Comparison of ENCODE assay signal across 8 mouse cellular contexts in the genomic region with DNA sequence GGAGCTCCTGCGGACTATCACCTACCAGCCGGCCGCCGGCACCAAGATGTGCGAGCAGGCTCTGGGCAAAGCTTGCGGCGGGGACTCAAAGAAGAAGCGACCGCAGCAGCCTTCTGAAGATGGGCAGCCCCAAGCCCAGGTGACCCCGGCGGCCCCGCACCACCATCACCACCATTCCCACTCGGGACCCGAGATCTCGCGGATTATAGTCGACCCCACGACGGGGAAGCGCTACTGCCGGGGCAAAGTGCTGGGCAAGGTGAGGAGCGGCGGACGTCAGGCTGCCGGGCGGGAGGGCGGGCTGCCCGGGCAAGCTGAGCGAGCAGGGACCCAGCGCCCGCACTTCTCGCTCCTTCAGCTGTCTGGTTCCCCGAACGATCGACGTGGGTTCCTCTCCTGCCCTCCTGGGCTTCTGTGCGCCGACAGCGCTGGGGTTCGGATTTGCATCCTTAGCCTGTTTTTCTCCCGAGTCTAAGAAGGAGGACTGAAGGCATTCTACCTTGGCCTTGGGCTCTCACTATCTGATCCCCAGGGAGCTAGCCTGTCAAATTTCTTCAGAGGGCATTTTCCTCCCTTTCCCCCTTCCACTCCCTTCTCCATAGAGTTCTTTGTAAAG. TPM values are rescaled to one million over a fixed set of nuclear protein-coding genes. Genes with fewer than 3 reads are reported as not detected.
DNase-seq lines count a peak whose midpoint lies in the region; ATAC-seq and TF ChIP-seq lines count a peak whose summit lies in the region.

No protein-coding gene starts in this region.

- peak overlapping the region; percentile 62 for H3K4me3 ChIP-seq in bone marrow, adult 2 months (replicated peaks; ENCODE audit: control insufficient read depth, low read depth, low read length)
- H3K4me3 ChIP-seq in forebrain, postnatal 0 days (ENCODE audit: low read depth, low read length): peak overlapping the region; percentile 85
- peak overlapping the region; percentile 60 for H3K4me3 ChIP-seq in neural tube, embryonic 15.5 days (replicated peaks)

- peaks cover 28% of the 10 kb centered on the region for H3K36me3 ChIP-seq in forebrain, postnatal 0 days (ENCODE audit: insufficient read depth)
- H3K36me3 ChIP-seq in neural tube, embryonic 15.5 days: peaks cover 29% of the 10 kb centered on the region

- peak overlapping the region; percentile 99 for H3K9ac ChIP-seq in forebrain, postnatal 0 days
- peak overlapping the region; percentile 77 for H3K9ac ChIP-seq in neural tube, embryonic 15.5 days (replicated peaks)

- DNase-seq in lung, adult 18-20 months: peak; percentile 20 to 41
- no peak for DNase-seq in lung, postnatal 25 days (ENCODE audit: low spot score)
- peak; percentile 77 for DNase-seq in forebrain, postnatal 0 days
- peak; percentile 12 for DNase-seq in liver
- DNase-seq in urinary bladder, adult 2 months (ENCODE audit: low spot score): no peak
- no peak for DNase-seq in B cell, adult 2 months

- H3K9me3 ChIP-seq in forebrain, postnatal 0 days (ENCODE audit: low read length): no peaks in the 10 kb centered on the region
- no peaks in the 10 kb centered on the region for H3K9me3 ChIP-seq in neural tube, embryonic 15.5 days (replicated peaks)

- TF ChIP-seq POLR2A in bone marrow, adult 2 months (IDR thresholded peaks at IDR 0.05; ENCODE audit: borderline replicate concordance, control insufficient read depth, low read depth, low read length): no peak

- no peak overlapping the region for H3K27ac ChIP-seq in bone marrow, adult 2 months (ENCODE audit: control insufficient read depth, insufficient read depth, low read depth, low read length, poor library complexity)
- peak overlapping the region; percentile 96 for H3K27ac ChIP-seq in forebrain, postnatal 0 days (ENCODE audit: low read depth, low read length)
- peak overlapping the region; percentile 92 for H3K27ac ChIP-seq in neural tube, embryonic 15.5 days (replicated peaks)

- peak; percentile 23 for ATAC-seq in forebrain, postnatal 0 days
- ATAC-seq in neural tube, embryonic 15.5 days (ENCODE audit: low FRiP score): peak; percentile 46; the same call in 1 of the 2 replicates

- no peaks in the 10 kb centered on the region; the same call in 1 of the 2 replicates for H3K4me1 ChIP-seq in bone marrow, adult 2 months (ENCODE audit: control insufficient read depth, insufficient read depth, low read length)
- H3K4me1 ChIP-seq in forebrain, postnatal 0 days (ENCODE audit: insufficient read depth): no peaks in the 10 kb centered on the region
- peaks cover 21% of the 10 kb centered on the region for H3K4me1 ChIP-seq in neural tube, embryonic 15.5 days

- H3K27me3 ChIP-seq in forebrain, postnatal 0 days (ENCODE audit: insufficient read depth, low read length): no peaks in the 10 kb centered on the region
- H3K27me3 ChIP-seq in neural tube, embryonic 15.5 days (replicated peaks): no peaks in the 10 kb centered on the region

- WGBS in bone marrow, adult 2 months: 2% methylated on average over 41 of the region's 41 CpGs
- 1% methylated on average over 41 of the region's 41 CpGs for WGBS in forebrain, postnatal 0 days
- WGBS in neural tube, embryonic 15.5 days: under 1% methylated on average over 41 of the region's 41 CpGs

- TF ChIP-seq CTCF in bone marrow, adult 2 months (IDR thresholded peaks at IDR 0.05; ENCODE audit: control insufficient read depth, insufficient read depth, low read length): no peak
- TF ChIP-seq CTCF in forebrain, postnatal 0 days (IDR thresholded peaks at IDR 0.05; ENCODE audit: low read depth): no peak

- H3K4me2 ChIP-seq in forebrain, postnatal 0 days (ENCODE audit: low read depth): peak overlapping the region; percentile 99
- H3K4me2 ChIP-seq in neural tube, embryonic 15.5 days: peak overlapping the region; percentile 99

RNA-seq across cellular contexts. Expression of a gene that starts 0.4 kb away (rescaled TPM):
- 3.4 and 14.4 TPM in 2 replicates for polyA plus RNA-seq in bone marrow, adult 2 months (2011; ENCODE audit: insufficient read depth, insufficient read length, low replicate concordance, missing spikeins)
- total RNA-seq in forebrain, postnatal 0 days (2014; rRNA removed): 257 and 310 TPM in 2 replicates
- polyA plus RNA-seq in forebrain, postnatal 0 days (2015; fragmentation: Nextera tagmentation; extraction: Ambion mirVana): 217 and 222 TPM in 2 replicates
- 104 and 125 TPM in 2 replicates for polyA plus RNA-seq in neural tube, embryonic 15.5 days (2015; fragmentation: Nextera tagmentation; extraction: Ambion mirVana)
- 27.9 and 28.3 TPM in 2 replicates for polyA plus RNA-seq in urinary bladder, adult 2 months (2012; rRNA removed)

RNA-seq across cellular contexts. Expression of a gene that starts 38.3 kb away (rescaled TPM):
- 1.8 and 8.2 TPM in 2 replicates for polyA plus RNA-seq in bone marrow, adult 2 months (2011; ENCODE audit: insufficient read depth, insufficient read length, low replicate concordance, missing spikeins)
- total RNA-seq in forebrain, postnatal 0 days (2014; rRNA removed): 0.10 TPM in 1 of 2 replicates, not detected in the other
- polyA plus RNA-seq in forebrain, postnatal 0 days (2015; fragmentation: Nextera tagmentation; extraction: Ambion mirVana): not detected in 2 replicates
- 0.17 TPM in 1 of 2 replicates, not detected in the other for polyA plus RNA-seq in neural tube, embryonic 15.5 days (2015; fragmentation: Nextera tagmentation; extraction: Ambion mirVana)
- polyA plus RNA-seq in urinary bladder, adult 2 months (2012; rRNA removed): 0.83 and 1.1 TPM in 2 replicates

Comparison
In these comparisons a context has a peak if more than half of its experiments do, and no peak if none do; other contexts are left out.
1. DNase-seq: peak in lung, adult 18-20 months (2 of 2), forebrain, postnatal 0 days (single experiment) and liver (single experiment); none in lung, postnatal 25 days (single experiment), urinary bladder, adult 2 months (single experiment) and B cell, adult 2 months (0 of 2).
2. Peak in every context shown above with its lines, with median percentiles within 50 percentile points of each other: H3K4me3 ChIP-seq.